Mouse (Mus musculus) MEL (cell line): ENCODE results near the gene Tuft1. TPM values are rescaled to one million over a fixed set of nuclear protein-coding genes. Genes with fewer than 3 reads are reported as not detected.
"Not testable (repeated sequence)": the region's sequence is repeated elsewhere in the genome, so short reads cannot be mapped to it uniquely, and the experiment has no call there.

Experiments used
- DNase-seq: peaks from one replicate; pipeline ENCODE4 v3.0.0; 2011; ENCODE audit warnings: low read depth, low spot score
- H3K27ac ChIP-seq: 2 replicates; pipeline ENCODE4 v1.5.1; 2012; ENCODE audit warnings: low read depth, mild to moderate bottlenecking, control low read depth, low read length, moderate library complexity; ENCODE audit not compliant: control insufficient read depth
- H3K27me3 ChIP-seq, 2 experiments: fragments of 150-350 bp in 1 of 2; sonication (generic) in 1 of 2; 2 replicates each; pipeline ENCODE4 v1.6.1; 2012; ENCODE audit warnings: low read length in 2 of 2, mild to moderate bottlenecking in 2 of 2, improper control_type of control experiment in 1 of 2, moderate library complexity in 1 of 2; ENCODE audit not compliant: insufficient read depth in 2 of 2, control insufficient read depth in 1 of 2
- H3K36me3 ChIP-seq, 2 experiments: 2 replicates each; pipeline ENCODE4 v1.6.1; 2012 to 2014; ENCODE audit warnings: low read length in 2 of 2, improper control_type of control experiment in 1 of 2, inconsistent platforms in 1 of 2, mild to moderate bottlenecking in 1 of 2; ENCODE audit not compliant: insufficient read depth in 2 of 2, control insufficient read depth in 1 of 2
- H3K4me1 ChIP-seq, 2 experiments: fragments of 150-350 bp in 1 of 2; sonication (generic) in 1 of 2; 2 replicates each; pipeline ENCODE4 v1.6.1; 2012; ENCODE audit warnings: low read length in 2 of 2, improper control_type of control experiment in 1 of 2, mild to moderate bottlenecking in 1 of 2; ENCODE audit not compliant: insufficient read depth in 2 of 2, control insufficient read depth in 1 of 2
- H3K4me3 ChIP-seq, 2 experiments: fragments of 150-350 bp in 1 of 2; sonication (generic) in 1 of 2; 2 replicates each; pipeline ENCODE4 v1.5.1; 2012; ENCODE audit warnings: low read depth in 2 of 2, low read length in 2 of 2, mild to moderate bottlenecking in 2 of 2, moderate library complexity in 2 of 2, control low read depth in 1 of 2, improper control_type of control experiment in 1 of 2; ENCODE audit not compliant: control insufficient read depth in 1 of 2, insufficient read depth in 1 of 2
- H3K79me2 ChIP-seq: 2 replicates; pipeline ENCODE4 v1.6.1; 2012; ENCODE audit warnings: mild to moderate bottlenecking, low read length, moderate library complexity; ENCODE audit not compliant: control insufficient read depth, poor library complexity, insufficient read depth
- H3K9ac ChIP-seq: 2 replicates; pipeline ENCODE4 v1.6.1; 2012; ENCODE audit warnings: low read depth, mild to moderate bottlenecking, control low read depth, low read length, moderate library complexity; ENCODE audit not compliant: control insufficient read depth, poor library complexity, severe bottlenecking
- H3K9me3 ChIP-seq: fragments of 150-350 bp; sonication (generic); replicated peaks from 2 replicates; pipeline ENCODE4 v1.6.1; 2012; ENCODE audit warnings: mild to moderate bottlenecking, low read length, improper control_type of control experiment, moderate library complexity; ENCODE audit not compliant: insufficient read depth
- BHLHE40 ChIP-seq: IDR thresholded peaks from 2 replicates; pipeline ENCODE4 v1.6.1; 2012; ENCODE audit warnings: low read depth, mild to moderate bottlenecking, inconsistent platforms, low read length, improper control_type of control experiment, borderline replicate concordance
- CHD2 ChIP-seq: IDR thresholded peaks from 2 replicates; pipeline ENCODE4 v1.6.1; 2011; ENCODE audit warnings: low read length, improper control_type of control experiment
- EP300 ChIP-seq, 2 experiments: IDR thresholded peaks; 2 replicates each; pipeline ENCODE4 v1.6.1; 2011; ENCODE audit warnings: improper control_type of control experiment in 2 of 2, low read length in 2 of 2, low read depth in 1 of 2, mild to moderate bottlenecking in 1 of 2
- ETS1 ChIP-seq: IDR thresholded peaks from 2 replicates; pipeline ENCODE4 v1.6.1; 2012; ENCODE audit warnings: low read depth, mild to moderate bottlenecking, inconsistent platforms, low read length, improper control_type of control experiment, moderate library complexity
- GATA1 ChIP-seq: IDR thresholded peaks from 2 replicates; pipeline ENCODE4 v1.6.1; 2011; ENCODE audit warnings: low read depth, low read length, improper control_type of control experiment
- HCFC1 ChIP-seq: IDR thresholded peaks from 2 replicates; pipeline ENCODE4 v1.6.1; 2012; ENCODE audit warnings: low read depth, mild to moderate bottlenecking, inconsistent platforms, low read length, improper control_type of control experiment, moderate library complexity
- JUND ChIP-seq: IDR thresholded peaks from 2 replicates; pipeline ENCODE4 v1.6.1; 2011; ENCODE audit warnings: low read depth, mild to moderate bottlenecking, improper control_type of control experiment, low read length
- KAT2A ChIP-seq: conservative IDR thresholded peaks from 2 replicates; pipeline ENCODE4 v1.6.1; 2012; ENCODE audit warnings: low read depth, low read length, improper control_type of control experiment, inconsistent platforms
- MAFK ChIP-seq: IDR thresholded peaks from 2 replicates; pipeline ENCODE4 v1.6.1; 2011; ENCODE audit warnings: low read depth, mild to moderate bottlenecking, low read length, improper control_type of control experiment, borderline replicate concordance
- MAX ChIP-seq: IDR thresholded peaks from 2 replicates; pipeline ENCODE4 v1.6.1; 2011; ENCODE audit warnings: low read length, improper control_type of control experiment
- MAZ ChIP-seq: IDR thresholded peaks from 2 replicates; pipeline ENCODE4 v1.6.1; 2012; ENCODE audit warnings: low read depth, mild to moderate bottlenecking, inconsistent platforms, low read length, improper control_type of control experiment
- MXI1 ChIP-seq: IDR thresholded peaks from 2 replicates; pipeline ENCODE4 v1.6.1; 2011; ENCODE audit warnings: mild to moderate bottlenecking, low read depth, low read length, improper control_type of control experiment
- MYB ChIP-seq: IDR thresholded peaks from 2 replicates; pipeline ENCODE4 v1.6.1; 2011; ENCODE audit warnings: mild to moderate bottlenecking, low read depth, low read length, improper control_type of control experiment
- MYC ChIP-seq: IDR thresholded peaks from 2 replicates; pipeline ENCODE4 v1.6.1; 2011; ENCODE audit warnings: low read depth, mild to moderate bottlenecking, low read length, improper control_type of control experiment, moderate library complexity
- POLR2A ChIP-seq, 2 experiments: IDR thresholded peaks; 2 replicates each; pipeline ENCODE4 v1.6.1; 2011 to 2012; ENCODE audit warnings: low read length in 2 of 2, mild to moderate bottlenecking in 2 of 2, control low read depth in 1 of 2, improper control_type of control experiment in 1 of 2, low read depth in 1 of 2, moderate library complexity in 1 of 2; ENCODE audit not compliant: control insufficient read depth in 1 of 2, insufficient read depth in 1 of 2, poor library complexity in 1 of 2
- POLR2AphosphoS2 ChIP-seq: IDR thresholded peaks from 2 replicates; pipeline ENCODE4 v1.6.1; 2011; ENCODE audit warnings: low read length, improper control_type of control experiment
- RCOR1 ChIP-seq: IDR thresholded peaks from 2 replicates; pipeline ENCODE4 v1.6.1; 2012; ENCODE audit warnings: low read depth, mild to moderate bottlenecking, inconsistent platforms, low read length, improper control_type of control experiment
- SIN3A ChIP-seq: IDR thresholded peaks from 2 replicates; pipeline ENCODE4 v1.6.1; 2012; ENCODE audit warnings: low read length, improper control_type of control experiment, inconsistent platforms
- TAL1 ChIP-seq: IDR thresholded peaks from 2 replicates; pipeline ENCODE4 v1.6.1; 2012; ENCODE audit warnings: mild to moderate bottlenecking, inconsistent platforms, low read length, moderate library complexity, mixed read lengths
- TBP ChIP-seq: IDR thresholded peaks from 2 replicates; pipeline ENCODE4 v1.8.0; 2011; ENCODE audit warnings: low read depth, low read length, improper control_type of control experiment
- TCF12 ChIP-seq: IDR thresholded peaks from 2 replicates; pipeline ENCODE4 v1.6.1; 2014; ENCODE audit warnings: low read depth, mild to moderate bottlenecking, inconsistent platforms, low read length, improper control_type of control experiment, moderate library complexity
- ZKSCAN1 ChIP-seq: IDR thresholded peaks from 2 replicates; pipeline ENCODE4 v1.6.1; 2012; ENCODE audit warnings: low read depth, mild to moderate bottlenecking, inconsistent platforms, low read length, improper control_type of control experiment, moderate library complexity
- ZMIZ1 ChIP-seq: IDR thresholded peaks from 2 replicates; pipeline ENCODE4 v1.6.1; 2012; ENCODE audit warnings: low read depth, mild to moderate bottlenecking, inconsistent platforms, low read length, improper control_type of control experiment, moderate library complexity
- ZNF384 ChIP-seq: IDR thresholded peaks from 2 replicates; pipeline ENCODE4 v1.6.1; 2012; ENCODE audit warnings: low read depth, mild to moderate bottlenecking, inconsistent platforms, low read length, improper control_type of control experiment
- polyA plus RNA-seq, 2 experiments: library from polyadenylated mRNA; stranded (reverse) in 1 of 2; unstranded in 1 of 2; fragments of >175 nt in 1 of 2; fragments of >200 nt in 1 of 2; gene quantifications; 2 replicates each; pipeline versions ENCODE4 v1.2.1 to v1.2.4; 2012; ENCODE audit warnings: low replicate concordance in 2 of 2, low read depth in 1 of 2; ENCODE audit not compliant: insufficient read length in 2 of 2, insufficient read depth in 1 of 2, missing spikeins in 1 of 2
- total RNA-seq: library from RNA; depleted of rRNA; stranded (reverse); fragments of 300-350 nt; gene quantifications from 2 replicates; pipeline ENCODE4 v1.2.3, GENCODE M21; 2012

Tuft1 gene
- total and polyA plus RNA-seq, 3 experiments, result 6.6 to 13.5 TPM; not detected in 1

GRCm38 (mm10) chr3:94685989-94686772, 27.5 kb upstream of the Tuft1 start:
- not testable (repeated sequence) for H3K79me2 ChIP-seq, H3K9me3 ChIP-seq, H3K27me3 ChIP-seq
- Histone ChIP-seq H3K4me3 (peak overlapping the region; percentile 42 to 51), H3K36me3 (peaks cover 0 to 19% of the 10 kb centered on the region in 2 experiments; a peak in 2 of 4 replicates), H3K27ac (peak overlapping the region; percentile 87), H3K4me1 (peaks cover 23 to 26% of the 10 kb centered on the region in 2 experiments), H3K9ac (peak overlapping the region; percentile 50)
- peak; percentile 88 for DNase-seq
- 0 out of 2 replicates have a peak, but pooled peaks have one; percentile 57 for TF ChIP-seq ZMIZ1
- 0 out of 4 replicates have a peak, but pooled peaks of 1 of the 2 experiments have one; percentile 29 for TF ChIP-seq POLR2A (IDR thresholded peaks at IDR 0.05; ENCODE audit: control insufficient read depth in 1 of 2, insufficient read depth in 1 of 2, low read depth in 1 of 2, low read length in 2 of 2, poor library complexity in 1 of 2)
- peak; percentile 59; the same call in 1 of the 2 replicates for TF ChIP-seq CHD2
- peak; percentile 96 for TF ChIP-seq RCOR1
- peak; percentile 85 for TF ChIP-seq MYC
- TF ChIP-seq TCF12, result peak; percentile 92
- peak; percentile 93 for TF ChIP-seq MAFK
- 0 out of 2 replicates have a peak, but pooled peaks have one; percentile 23 for TF ChIP-seq TBP
- TF ChIP-seq MAZ, result peak; percentile 75; the same call in 1 of the 2 replicates
- peak; percentile 88 for TF ChIP-seq TAL1
- TF ChIP-seq MXI1, result peak; percentile 86
- TF ChIP-seq EP300 (IDR thresholded peaks at IDR 0.05; ENCODE audit: low read depth in 1 of 2, low read length in 2 of 2), result peak; percentile 91 to 96
- peak; percentile 71; the same call in 1 of the 2 replicates for TF ChIP-seq JUND
- TF ChIP-seq BHLHE40, result peak; percentile 81
- peak; percentile 76 for TF ChIP-seq ZKSCAN1
- peak; percentile 97 for TF ChIP-seq SIN3A
- peak; percentile 97 for TF ChIP-seq GATA1
- peak; percentile 29; the same call in 1 of the 2 replicates for TF ChIP-seq KAT2A
- TF ChIP-seq ZNF384, result peak; percentile 89
- peak; percentile 52; the same call in 1 of the 2 replicates for TF ChIP-seq HCFC1
- TF ChIP-seq POLR2AphosphoS2, result 0 out of 2 replicates have a peak, but pooled peaks have one; percentile 27
- peak; percentile 68 for TF ChIP-seq MYB
- peak; percentile 93 for TF ChIP-seq ETS1
- peak; percentile 75 for TF ChIP-seq MAX
